Mouse (Mus musculus): ENCODE results near the gene Gjb2. TPM values are rescaled to one million over a fixed set of nuclear protein-coding genes. Genes with fewer than 3 reads are reported as not detected.
"Not testable (repeated sequence)": the region's sequence is repeated elsewhere in the genome, so short reads cannot be mapped to it uniquely, and the experiment has no call there.

Gene Gjb2
- polyA plus RNA-seq, 1 experiment from 2014 or later, result 12.5 TPM

GRCm38 (mm10) chr14:57103711-57104105, 794 bp downstream of the Gjb2 start:
- Histone ChIP-seq H3K27me3 (peaks cover 72% of the 10 kb centered on the region), H3K36me3 (replicated peaks) (no peaks in the 10 kb centered on the region), H3K27ac (no peak overlapping the region), H3K4me3 (replicated peaks) (peak overlapping the region; percentile 60), H3K4me2 (peak overlapping the region; percentile 100), H3K4me1 (peaks cover 17% of the 10 kb centered on the region), H3K9ac (peak overlapping the region; percentile 49; the same call in 1 of the 2 replicates), H3K9me3 (no peaks in the 10 kb centered on the region)
- ATAC-seq (ENCODE audit: low FRiP score), result no peak
- WGBS, result 1% methylated on average over 22 of the region's 22 CpGs

- 47% methylated on average over 6 of the region's 6 CpGs for WGBS
- H3K9me3 ChIP-seq, result no peaks in the 10 kb centered on the region
- peaks cover 69% of the 10 kb centered on the region for H3K27me3 ChIP-seq
- ATAC-seq (ENCODE audit: low FRiP score), result no peak
- H3K9ac ChIP-seq, result no peak overlapping the region
- no peak overlapping the region for H3K27ac ChIP-seq
- peaks cover 17% of the 10 kb centered on the region for H3K4me1 ChIP-seq
- H3K36me3 ChIP-seq (replicated peaks), result no peaks in the 10 kb centered on the region
- no peak overlapping the region for H3K4me2 ChIP-seq
- H3K4me3 ChIP-seq (replicated peaks), result no peak overlapping the region
Observed at GRCm38 (mm10) chr14:57103121-57103520, 1.4 kb downstream of the Gjb2 start.

GRCm38 (mm10) chr14:57101623-57102022, 2.9 kb downstream of the Gjb2 start:
- Histone ChIP-seq H3K4me3 (replicated peaks) (no peak overlapping the region), H3K36me3 (replicated peaks) (no peaks in the 10 kb centered on the region), H3K4me2 (no peak overlapping the region), H3K4me1 (peaks cover 17% of the 10 kb centered on the region), H3K9me3 (no peaks in the 10 kb centered on the region), H3K9ac (no peak overlapping the region), H3K27ac (no peak overlapping the region), H3K27me3 (peaks cover 54% of the 10 kb centered on the region)
- no peak for ATAC-seq (ENCODE audit: low FRiP score)
- WGBS, result 91% methylated on average over 7 of the region's 7 CpGs

GRCm38 (mm10) chr14:57095855-57096254, 8.6 kb downstream of the Gjb2 start:
- Histone ChIP-seq H3K4me2 (no peak overlapping the region), H3K27me3 (peaks cover 3% of the 10 kb centered on the region; the same call in 1 of the 2 replicates), H3K36me3 (replicated peaks) (no peaks in the 10 kb centered on the region), H3K27ac (no peak overlapping the region), H3K4me1 (no peaks in the 10 kb centered on the region), H3K9ac (no peak overlapping the region), H3K4me3 (replicated peaks) (no peak overlapping the region), H3K9me3 (no peaks in the 10 kb centered on the region)
- WGBS, result 72% methylated on average over 4 of the region's 4 CpGs
- no peak for ATAC-seq (ENCODE audit: low FRiP score)

- no peak overlapping the region for H3K4me3 ChIP-seq (replicated peaks)
- 6% methylated on average over 8 of the region's 8 CpGs for WGBS
Observed at GRCm38 (mm10) chr14:57093029-57093428, 11.5 kb downstream of the Gjb2 start.

GRCm38 (mm10) chr14:57090001-57090400, 14.5 kb downstream of the Gjb2 start:
- 62% methylated on average over 2 of the region's 2 CpGs for WGBS
- no peak overlapping the region for H3K4me2 ChIP-seq
- H3K27ac ChIP-seq, result no peak overlapping the region
- no peaks in the 10 kb centered on the region for H3K9me3 ChIP-seq
- no peak for ATAC-seq (ENCODE audit: low FRiP score)
- H3K9ac ChIP-seq, result no peak overlapping the region
- no peak overlapping the region for H3K4me3 ChIP-seq (replicated peaks)
- H3K36me3 ChIP-seq (replicated peaks), result no peaks in the 10 kb centered on the region
- H3K4me1 ChIP-seq, result no peaks in the 10 kb centered on the region
- no peaks in the 10 kb centered on the region for H3K27me3 ChIP-seq

More at GRCm38 (mm10) chr14:57093029-57093428, 11.5 kb downstream of the Gjb2 start:
- no peak for ATAC-seq (ENCODE audit: low FRiP score)
- no peaks in the 10 kb centered on the region for H3K27me3 ChIP-seq
- H3K4me2 ChIP-seq, result no peak overlapping the region
- no peaks in the 10 kb centered on the region for H3K4me1 ChIP-seq
- no peak overlapping the region for H3K9ac ChIP-seq
- no peak overlapping the region for H3K27ac ChIP-seq
- no peaks in the 10 kb centered on the region for H3K9me3 ChIP-seq
- H3K36me3 ChIP-seq (replicated peaks), result no peaks in the 10 kb centered on the region

GRCm38 (mm10) chr14:57089107-57089506, 15.4 kb downstream of the Gjb2 start:
- WGBS, result 90% methylated on average over 7 of the region's 7 CpGs
- no peak overlapping the region for H3K4me2 ChIP-seq
- no peak for ATAC-seq (ENCODE audit: low FRiP score)
- no peaks in the 10 kb centered on the region for H3K36me3 ChIP-seq (replicated peaks)
- H3K27ac ChIP-seq, result no peak overlapping the region
- no peak overlapping the region for H3K9ac ChIP-seq
- no peak overlapping the region for H3K4me3 ChIP-seq (replicated peaks)
- H3K27me3 ChIP-seq, result no peaks in the 10 kb centered on the region
- no peaks in the 10 kb centered on the region for H3K9me3 ChIP-seq
- no peaks in the 10 kb centered on the region for H3K4me1 ChIP-seq

- WGBS, result 70% methylated on average over 11 of the region's 11 CpGs
- Histone ChIP-seq H3K4me3 (replicated peaks) (no peak overlapping the region), H3K9ac (no peak overlapping the region), H3K27me3 (no peaks in the 10 kb centered on the region), H3K36me3 (replicated peaks) (no peaks in the 10 kb centered on the region), H3K27ac (no peak overlapping the region), H3K9me3 (no peaks in the 10 kb centered on the region), H3K4me2 (no peak overlapping the region), H3K4me1 (no peaks in the 10 kb centered on the region)
- no peak for ATAC-seq (ENCODE audit: low FRiP score)
Observed at GRCm38 (mm10) chr14:57084180-57084668, 20.3 kb downstream of the Gjb2 start.

GRCm38 (mm10) chr14:57082863-57083262, 21.6 kb downstream of the Gjb2 start:
- Histone ChIP-seq H3K4me3 (replicated peaks) (no peak overlapping the region), H3K9me3 (no peaks in the 10 kb centered on the region), H3K9ac (no peak overlapping the region), H3K27ac (no peak overlapping the region), H3K4me1 (no peaks in the 10 kb centered on the region), H3K36me3 (replicated peaks) (no peaks in the 10 kb centered on the region), H3K4me2 (no peak overlapping the region), H3K27me3 (no peaks in the 10 kb centered on the region)
- ATAC-seq (ENCODE audit: low FRiP score), result no peak
- 95% methylated on average over 1 of the region's 1 CpGs for WGBS

GRCm38 (mm10) chr14:57075537-57075936, 29.0 kb downstream of the Gjb2 start:
- WGBS, result 86% methylated on average over 6 of the region's 6 CpGs
- H3K9ac ChIP-seq, result no peak overlapping the region
- no peaks in the 10 kb centered on the region for H3K4me1 ChIP-seq
- H3K9me3 ChIP-seq, result no peaks in the 10 kb centered on the region
- no peaks in the 10 kb centered on the region for H3K36me3 ChIP-seq (replicated peaks)
- no peak for ATAC-seq (ENCODE audit: low FRiP score)
- H3K27me3 ChIP-seq, result no peaks in the 10 kb centered on the region
- H3K4me2 ChIP-seq, result no peak overlapping the region
- H3K4me3 ChIP-seq (replicated peaks), result no peak overlapping the region
- no peak overlapping the region for H3K27ac ChIP-seq

GRCm38 (mm10) chr14:57069906-57070305, 34.6 kb downstream of the Gjb2 start:
- not testable (repeated sequence) for ATAC-seq (ENCODE audit: low FRiP score); H3K4me3 ChIP-seq (replicated peaks); H3K9ac ChIP-seq; H3K9me3 ChIP-seq; H3K27ac ChIP-seq; H3K4me2 ChIP-seq; H3K4me1 ChIP-seq; H3K36me3 ChIP-seq (replicated peaks); H3K27me3 ChIP-seq
- WGBS, result 2% methylated on average over 2 of the region's 2 CpGs

- Histone ChIP-seq H3K4me2 (no peak overlapping the region), H3K9ac (no peak overlapping the region), H3K9me3 (no peaks in the 10 kb centered on the region), H3K4me3 (replicated peaks) (no peak overlapping the region), H3K27ac (no peak overlapping the region), H3K36me3 (replicated peaks) (no peaks in the 10 kb centered on the region), H3K27me3 (no peaks in the 10 kb centered on the region), H3K4me1 (no peaks in the 10 kb centered on the region)
- no peak for ATAC-seq (ENCODE audit: low FRiP score)
Observed at GRCm38 (mm10) chr14:57066053-57066452, 38.4 kb downstream of the Gjb2 start.

- WGBS, result 0% methylated on average over 1 of the region's 1 CpGs
- not testable (repeated sequence) for H3K4me1 ChIP-seq; H3K27ac ChIP-seq; ATAC-seq (ENCODE audit: low FRiP score); H3K36me3 ChIP-seq (replicated peaks); H3K4me2 ChIP-seq; H3K9ac ChIP-seq; H3K9me3 ChIP-seq; H3K4me3 ChIP-seq (replicated peaks)
- H3K27me3 ChIP-seq, result peaks cover 41% of the 10 kb centered on the region
Observed at GRCm38 (mm10) chr14:57060052-57060451, 44.5 kb downstream of the Gjb2 start.
